Mouse (Mus musculus): ENCODE results near the gene Mat2b.
A peak's percentile ranks its signal among the peaks of the same experiment; 100 is the strongest.

The Mat2b gene

DNA sequence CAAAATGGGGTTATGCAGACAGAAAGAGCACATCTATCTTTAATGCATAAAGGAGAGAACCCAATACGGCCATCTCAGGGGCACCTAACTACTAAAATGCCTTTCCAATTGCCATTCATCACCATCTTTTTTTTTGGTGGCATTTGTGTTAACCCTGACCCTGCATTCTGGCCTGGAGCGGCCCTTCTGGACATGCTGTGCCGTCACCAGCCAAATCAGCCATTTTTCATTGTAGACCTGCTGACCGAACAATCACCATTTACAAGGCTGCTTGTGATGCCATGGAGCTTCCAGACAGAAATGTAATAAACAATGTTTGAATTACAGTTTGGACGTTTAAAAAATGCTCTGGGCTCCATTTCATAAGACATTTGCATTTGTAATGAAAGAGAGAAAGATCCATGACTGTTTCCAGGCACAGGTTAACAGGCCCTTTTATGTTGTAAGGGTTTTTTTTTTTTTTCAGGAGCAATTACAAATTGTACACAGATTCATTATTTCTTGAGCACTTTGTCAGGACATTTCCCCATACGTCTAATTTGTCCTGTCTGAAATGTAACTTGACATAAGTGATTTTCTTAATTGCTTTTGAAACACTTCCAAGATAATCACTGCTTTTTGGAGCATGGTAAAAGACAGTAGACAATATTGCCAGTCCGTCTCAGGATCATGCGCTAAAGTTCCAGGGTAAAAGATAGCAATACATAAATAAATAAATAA lies 45.1 kb downstream of the Mat2b start:
- no peak for DNase-seq

DNA sequence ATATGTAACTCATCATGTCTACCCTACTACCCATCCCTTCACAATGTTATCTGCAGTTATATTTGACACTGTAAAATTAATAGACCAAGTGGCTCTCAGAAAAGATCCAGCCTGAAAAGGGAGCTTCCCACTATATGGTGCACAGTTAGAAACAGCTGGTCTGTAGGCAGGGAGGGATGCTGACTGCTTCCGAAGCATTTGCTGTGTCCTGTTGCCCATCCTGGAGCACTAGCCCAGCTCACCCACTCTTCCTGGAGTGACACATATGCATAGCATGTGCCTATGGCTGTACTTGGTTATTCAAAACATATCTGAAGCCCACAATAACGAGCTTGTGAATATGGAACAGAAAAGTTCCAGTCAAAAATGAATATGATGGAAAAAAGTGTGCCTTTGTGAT lies 47.8 kb downstream of the Mat2b start:
- DNase-seq, result peak; percentile 67

Measured in right cerebral cortex, adult 18-20 months (tissue).